Mouse (Mus musculus) brain, embryonic 14.5 days (tissue): Measurements from ENCODE around the gene Wdr5.

ENCODE experiments used
- CTCF ChIP-seq: fragments of 200-500 bp; IDR thresholded peaks from 2 replicates; pipeline ENCODE4 v1.5.1; 2012; ENCODE audit warnings: inconsistent platforms, mild to moderate bottlenecking, moderate library complexity, borderline replicate concordance; ENCODE audit not compliant: insufficient read depth, insufficient read length; ENCODE audit errors: extremely low read depth
- POLR2A ChIP-seq: fragments of 200-500 bp; IDR thresholded peaks from 2 replicates; pipeline ENCODE4 v1.6.1; 2012; ENCODE audit warnings: mild to moderate bottlenecking, inconsistent platforms, borderline replicate concordance; ENCODE audit not compliant: poor library complexity, insufficient read depth, insufficient read length, severe bottlenecking; ENCODE audit errors: extremely low read depth

GRCm38 (mm10) chr2:27474621-27475484 lies 40.1 kb upstream of the Wdr5 start:
- no peak for TF ChIP-seq CTCF
- TF ChIP-seq POLR2A = no peak
